Mouse (Mus musculus) bone marrow, adult 2 months (tissue): ENCODE data around the gene Lgr4. TPM values are rescaled to one million over a fixed set of nuclear protein-coding genes. Genes with fewer than 3 reads are reported as not detected.

Source experiments
- H3K27ac ChIP-seq: fragments of 200-500 bp; 2 replicates; pipeline ENCODE4 v1.5.1; 2012; ENCODE audit warnings: low read depth, mild to moderate bottlenecking, control low read depth, inconsistent platforms, low read length; ENCODE audit not compliant: control insufficient read depth, poor library complexity, insufficient read depth
- H3K4me1 ChIP-seq: fragments of 200-500 bp; 2 replicates; pipeline ENCODE4 v1.6.1; 2011; ENCODE audit warnings: low read length; ENCODE audit not compliant: control insufficient read depth, insufficient read depth
- H3K4me3 ChIP-seq: fragments of 200-500 bp; replicated peaks from 2 replicates; pipeline ENCODE3; 2011; ENCODE audit warnings: mild to moderate bottlenecking, low read depth, low read length, control low read depth; ENCODE audit not compliant: control insufficient read depth
- CTCF ChIP-seq: fragments of 200-500 bp; IDR thresholded peaks from 2 replicates; pipeline ENCODE4 v1.5.1; 2011; ENCODE audit warnings: low read length, control low read depth; ENCODE audit not compliant: control insufficient read depth, insufficient read depth
- POLR2A ChIP-seq: fragments of 200-500 bp; IDR thresholded peaks from 2 replicates; pipeline ENCODE4 v1.6.1; 2011; ENCODE audit warnings: low read depth, mild to moderate bottlenecking, control low read depth, low read length, borderline replicate concordance; ENCODE audit not compliant: control insufficient read depth
- WGBS: fragments of 180-500 bp; shearing (Covaris S2); methylation state at CpG from one replicate; pipeline ENCODE4 v1.1.7; 2018; 5-methylcytosine and 5-hydroxymethylcytosine counted together
- polyA plus RNA-seq: library from polyadenylated mRNA; stranded (reverse); fragments of >200 nt; gene quantifications from 2 replicates; pipeline ENCODE4 v1.2.4, GENCODE M21; 2011; ENCODE audit warnings: low replicate concordance; ENCODE audit not compliant: missing spikeins, insufficient read depth, insufficient read length

Gene Lgr4
- polyA plus RNA-seq, 1 experiment, result 1.8 TPM

- TF ChIP-seq CTCF (no peak), POLR2A (no peak)
- 70% methylated on average over 9 of the region's 9 CpGs for WGBS
- no peak overlapping the region for H3K4me3 ChIP-seq
- H3K27ac ChIP-seq, result no peak overlapping the region
- H3K4me1 ChIP-seq, result no peaks in the 10 kb centered on the region
These were observed 68.1 kb downstream of the Lgr4 start for GRCm38 (mm10) chr2:109985560-109985959.

- no peak overlapping the region for H3K27ac ChIP-seq
- TF ChIP-seq CTCF (no peak), POLR2A (no peak)
- WGBS, result 83% methylated on average over 11 of the region's 11 CpGs
- no peaks in the 10 kb centered on the region for H3K4me1 ChIP-seq
- H3K4me3 ChIP-seq, result no peak overlapping the region
These were observed 68.8 kb downstream of the Lgr4 start for GRCm38 (mm10) chr2:109986036-109986785.

- no peak overlapping the region for H3K4me3 ChIP-seq
- no peak overlapping the region for H3K27ac ChIP-seq
- WGBS, result 86% methylated on average over 5 of the region's 5 CpGs
- TF ChIP-seq POLR2A, result no peak
- TF ChIP-seq CTCF, result no peak
- H3K4me1 ChIP-seq, result no peaks in the 10 kb centered on the region
These were observed 70.5 kb downstream of the Lgr4 start for GRCm38 (mm10) chr2:109987946-109988345.

- TF ChIP-seq CTCF (no peak), POLR2A (no peak)
- no peaks in the 10 kb centered on the region for H3K4me1 ChIP-seq
- WGBS, result 80% methylated on average over 3 of the region's 3 CpGs
These were observed 71.7 kb downstream of the Lgr4 start for GRCm38 (mm10) chr2:109989196-109989595.

DNA sequence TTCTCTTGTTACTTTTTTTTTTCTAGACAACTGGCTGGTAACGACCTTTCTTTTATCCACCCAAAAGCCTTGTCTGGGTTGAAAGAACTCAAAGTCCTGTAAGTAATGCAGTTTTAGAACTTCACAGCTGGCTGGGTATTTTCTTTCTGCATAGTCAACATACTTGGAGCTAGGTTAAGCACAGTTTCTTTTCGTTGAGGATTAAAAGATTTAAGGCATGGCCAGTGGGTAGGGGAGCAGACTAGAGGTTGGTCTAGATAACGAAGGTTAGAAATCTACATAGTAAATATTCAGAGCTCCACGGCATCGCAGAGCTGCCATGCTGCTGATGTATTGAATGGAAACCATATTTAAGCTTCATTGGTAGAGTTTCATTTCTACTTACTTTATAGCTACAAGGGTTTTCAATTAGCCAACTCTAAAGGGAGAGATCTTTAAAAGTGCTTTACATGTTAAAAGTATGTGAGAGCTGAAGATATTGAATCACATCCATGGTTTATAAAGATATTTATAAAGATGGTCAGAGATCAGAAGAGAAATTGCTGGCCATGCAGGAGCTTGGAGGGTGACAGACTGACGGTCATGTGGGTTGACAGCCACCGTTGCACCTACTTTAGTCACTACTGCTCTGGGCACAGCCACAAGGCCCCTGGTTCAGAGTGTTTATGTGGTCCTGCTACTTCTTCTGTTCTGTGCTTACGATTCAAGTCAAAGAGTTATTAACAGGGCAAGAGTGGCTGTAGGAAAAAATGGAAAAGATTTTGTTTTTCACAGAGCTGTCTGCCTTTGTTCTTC lies 72.4 kb downstream of the Lgr4 start:
- H3K4me1 ChIP-seq, result no peaks in the 10 kb centered on the region
- H3K27ac ChIP-seq, result no peak overlapping the region
- WGBS, result 84% methylated on average over 8 of the region's 8 CpGs
- no peak for TF ChIP-seq CTCF
- TF ChIP-seq POLR2A, result no peak
- no peak overlapping the region for H3K4me3 ChIP-seq

More at GRCm38 (mm10) chr2:109989196-109989595, 71.7 kb downstream of the Lgr4 start:
- Histone ChIP-seq H3K27ac (no peak overlapping the region), H3K4me3 (no peak overlapping the region)

DNA sequence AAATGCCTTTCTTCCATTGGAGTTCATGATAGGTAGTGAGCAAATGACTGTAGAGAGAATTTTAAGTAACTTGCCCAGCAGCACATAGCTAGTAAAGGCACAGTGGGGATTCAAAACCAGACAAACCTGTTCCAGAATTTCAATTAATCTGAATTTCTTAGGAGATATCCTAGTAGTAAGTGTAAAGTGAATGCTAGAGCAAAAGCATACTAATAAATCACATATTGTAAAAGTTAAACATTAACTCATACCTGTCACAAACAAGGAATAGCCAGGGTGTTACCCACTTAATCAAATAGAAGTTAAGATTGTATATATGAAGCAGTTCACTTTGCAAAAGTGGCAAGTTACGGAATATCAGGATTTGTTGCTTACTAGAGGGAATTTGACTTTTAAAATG lies 74.3 kb downstream of the Lgr4 start:
- Histone ChIP-seq H3K4me1 (no peaks in the 10 kb centered on the region; the same call in 1 of the 2 replicates), H3K4me3 (no peak overlapping the region), H3K27ac (no peak overlapping the region)
- TF ChIP-seq CTCF (no peak), POLR2A (no peak)
- 89% methylated on average over 1 of the region's 1 CpGs for WGBS

DNA sequence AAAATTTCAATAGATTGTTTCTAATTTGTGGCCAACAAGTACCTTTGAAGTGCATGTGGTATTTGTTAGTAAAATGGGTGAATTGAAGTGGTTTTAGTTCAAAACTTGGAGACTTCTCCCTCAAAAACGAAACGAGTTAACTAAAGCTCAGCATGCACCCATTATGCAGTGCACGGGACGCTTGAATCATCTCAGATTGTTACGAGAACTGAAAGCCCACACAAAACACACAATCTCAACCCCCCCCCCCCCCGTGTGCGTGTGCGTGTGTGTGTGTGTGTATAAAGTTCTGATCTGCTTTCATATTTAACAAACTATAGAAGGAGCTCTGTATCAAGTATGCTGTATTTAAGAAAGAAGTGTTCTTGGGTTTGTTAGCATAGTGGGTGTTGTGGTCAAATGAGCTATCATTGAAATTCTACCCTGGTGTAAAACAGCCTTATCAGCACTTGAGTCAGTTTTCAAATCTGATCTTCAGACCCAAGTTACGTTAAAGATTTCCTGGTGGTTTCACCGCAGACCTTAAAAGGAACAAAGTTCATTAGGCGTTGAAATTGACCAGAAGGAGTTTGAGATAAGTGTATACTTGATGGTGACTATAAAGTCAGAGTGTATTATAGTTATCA lies 75.1 kb downstream of the Lgr4 start:
- TF ChIP-seq POLR2A (no peak), CTCF (no peak)
- Histone ChIP-seq H3K4me1 (no peaks in the 10 kb centered on the region; the same call in 1 of the 2 replicates), H3K4me3 (no peak overlapping the region), H3K27ac (no peak overlapping the region)
- WGBS, result 43% methylated on average over 11 of the region's 11 CpGs

DNA sequence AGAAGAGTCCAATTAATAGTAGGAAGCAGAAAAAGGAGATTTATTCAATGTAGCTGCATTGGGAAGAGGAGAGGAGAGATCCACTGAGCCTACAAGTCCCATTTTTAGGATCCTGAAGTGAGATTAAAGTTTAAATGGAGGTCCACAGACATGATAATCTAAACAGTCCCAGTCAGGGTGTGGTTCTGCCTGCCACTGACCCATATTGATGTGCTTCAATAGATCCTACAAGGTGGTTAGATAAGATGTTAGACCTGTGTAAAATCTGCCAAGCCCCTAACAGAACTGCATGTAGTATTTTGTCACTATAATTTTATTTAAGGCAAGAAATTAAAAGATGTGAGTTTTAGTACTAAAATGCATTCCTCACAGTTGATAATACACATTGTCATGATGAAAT lies 76.0 kb downstream of the Lgr4 start:
- no peaks in the 10 kb centered on the region; the same call in 1 of the 2 replicates for H3K4me1 ChIP-seq
- TF ChIP-seq POLR2A, result no peak
- no peak for TF ChIP-seq CTCF
- no peak overlapping the region for H3K4me3 ChIP-seq
- no peak overlapping the region for H3K27ac ChIP-seq
